Mouse (Mus musculus) liver, postnatal 0 days (tissue): ENCODE data around the gene Cd22. TPM values are rescaled to one million over a fixed set of nuclear protein-coding genes. Genes with fewer than 3 reads are reported as not detected.
"Not testable (repeated sequence)": the region's sequence is repeated elsewhere in the genome, so short reads cannot be mapped to it uniquely, and the experiment has no call there.

Experiments used
- ATAC-seq: fragments of 200-750 bp; cut with Nextera tagmentation; 2 replicates; pipeline ENCODE4 v1.8.0; 2017; ENCODE audit warnings: mild to moderate bottlenecking, moderate library complexity
- DNase-seq: peaks from one replicate; pipeline ENCODE4 v3.0.0-alpha.2; 2016
- H3K27ac ChIP-seq: fragments of 300-500 bp; sonication (generic); 2 replicates; pipeline ENCODE4 v1.5.1; 2014; ENCODE audit warnings: antibody characterized with exemption, moderate library complexity, mild to moderate bottlenecking, low read depth
- H3K27me3 ChIP-seq: fragments of 300-500 bp; sonication (generic); 2 replicates; pipeline ENCODE4 v1.6.1; 2014; ENCODE audit warnings: low read length, control low read depth, mixed read lengths; ENCODE audit not compliant: insufficient read depth
- H3K36me3 ChIP-seq: fragments of 300-500 bp; sonication (generic); replicated peaks from 2 replicates; pipeline ENCODE4 v1.6.1; 2014; ENCODE audit warnings: mild to moderate bottlenecking, control low read depth, low read length, moderate library complexity, mixed read lengths; ENCODE audit not compliant: insufficient read depth
- H3K4me1 ChIP-seq: fragments of 300-500 bp; sonication (generic); 2 replicates; pipeline ENCODE4 v1.6.1; 2014; ENCODE audit warnings: antibody characterized with exemption, mild to moderate bottlenecking, control low read depth; ENCODE audit not compliant: insufficient read depth
- H3K4me2 ChIP-seq: fragments of 300-500 bp; sonication (generic); 2 replicates; pipeline ENCODE4 v1.6.1; 2014; ENCODE audit warnings: low read depth, mild to moderate bottlenecking, low read length, moderate library complexity, mixed read lengths
- H3K4me3 ChIP-seq: fragments of 300-500 bp; sonication (generic); 2 replicates; pipeline ENCODE4 v1.5.1; 2014; ENCODE audit warnings: low read depth, low read length
- H3K9ac ChIP-seq: fragments of 300-500 bp; sonication (generic); replicated peaks from 2 replicates; pipeline ENCODE4 v1.6.1; 2014; ENCODE audit warnings: mild to moderate bottlenecking, moderate library complexity
- H3K9me3 ChIP-seq: fragments of 300-500 bp; sonication (generic); 2 replicates; pipeline ENCODE4 v1.6.1; 2016; ENCODE audit warnings: mild to moderate bottlenecking, control low read depth, low read length, mixed read lengths
- CTCF ChIP-seq: sonication (generic); IDR thresholded peaks from 2 replicates; pipeline ENCODE4 v1.5.1; 2016; ENCODE audit warnings: antibody characterized with exemption, low read depth
- EP300 ChIP-seq: IDR thresholded peaks from 2 replicates; pipeline ENCODE4 v1.6.1; 2016; ENCODE audit warnings: antibody characterized with exemption, low read depth, mild to moderate bottlenecking
- WGBS: fragments of 180-500 bp; shearing (Covaris S2); extraction: QIAGEN DNeasy Blood & Tissue Kit; methylation state at CpG from one replicate; pipeline ENCODE4 v1.1.7; 2014; ENCODE audit not compliant: insufficient replicate concordance; 5-methylcytosine and 5-hydroxymethylcytosine counted together
- polyA plus RNA-seq: library from polyadenylated mRNA; unstranded; fragments of >200 nt; fragmentation: Nextera tagmentation; extraction: Ambion mirVana; gene quantifications from 2 replicates; pipeline ENCODE4 v1.2.1, GENCODE M21; 2015

Gene Cd22
- polyA plus RNA-seq, 1 experiment from 2014 or later: 1.5 TPM

- no peak overlapping the region for H3K9ac ChIP-seq
- TF ChIP-seq CTCF (no peak), EP300 (no peak)
- DNase-seq (no peak), ATAC-seq (no peak)
- 60% methylated on average over 3 of the region's 3 CpGs for WGBS
- no peak overlapping the region for H3K4me3 ChIP-seq
- no peak overlapping the region for H3K27ac ChIP-seq
- H3K9me3 ChIP-seq: no peaks in the 10 kb centered on the region
- no peaks in the 10 kb centered on the region for H3K27me3 ChIP-seq
- H3K36me3 ChIP-seq: no peaks in the 10 kb centered on the region
- H3K4me2 ChIP-seq: no peak overlapping the region
- H3K4me1 ChIP-seq: peaks cover 3% of the 10 kb centered on the region; the same call in 1 of the 2 replicates
These were observed 50.7 kb downstream of the Cd22 start for GRCm38 (mm10) chr7:30829428-30829827.

GRCm38 (mm10) chr7:30828871-30829270, 51.3 kb downstream of the Cd22 start:
- H3K4me1 ChIP-seq, ATAC-seq, DNase-seq, H3K27me3 ChIP-seq, H3K9me3 ChIP-seq, H3K9ac ChIP-seq, H3K36me3 ChIP-seq, H3K27ac ChIP-seq, H3K4me3 ChIP-seq, H3K4me2 ChIP-seq: not testable (repeated sequence)

GRCm38 (mm10) chr7:30826660-30827059, 53.5 kb downstream of the Cd22 start:
- no peak overlapping the region for H3K27ac ChIP-seq
- no peak for TF ChIP-seq CTCF
- TF ChIP-seq EP300: no peak
- H3K4me2 ChIP-seq: no peak overlapping the region
- no peak for DNase-seq
- H3K4me3 ChIP-seq: no peak overlapping the region
- WGBS: 76% methylated on average over 10 of the region's 10 CpGs
- H3K9me3 ChIP-seq: no peaks in the 10 kb centered on the region
- no peaks in the 10 kb centered on the region for H3K36me3 ChIP-seq
- peaks cover 6% of the 10 kb centered on the region; the same call in 1 of the 2 replicates for H3K4me1 ChIP-seq
- no peak overlapping the region for H3K9ac ChIP-seq
- no peaks in the 10 kb centered on the region for H3K27me3 ChIP-seq
- ATAC-seq: no peak

GRCm38 (mm10) chr7:30824306-30824705, 55.8 kb downstream of the Cd22 start:
- Histone ChIP-seq H3K4me1 (peaks cover 20% of the 10 kb centered on the region), H3K27me3 (no peaks in the 10 kb centered on the region), H3K9ac (no peak overlapping the region), H3K27ac (no peak overlapping the region), H3K4me2 (no peak overlapping the region), H3K9me3 (no peaks in the 10 kb centered on the region), H3K4me3 (no peak overlapping the region), H3K36me3 (no peaks in the 10 kb centered on the region)
- TF ChIP-seq CTCF (no peak), EP300 (no peak)
- ATAC-seq (no peak), DNase-seq (no peak)
- 63% methylated on average over 3 of the region's 3 CpGs for WGBS

- Histone ChIP-seq H3K9ac (no peak within 1 kb of the TSS), H3K27me3 (no peaks in the 10 kb centered on the region), H3K36me3 (no peaks in the 10 kb centered on the region), H3K4me3 (no peak within 1 kb of the TSS), H3K9me3 (no peaks in the 10 kb centered on the region), H3K4me1 (peaks cover 21% of the 10 kb centered on the region), H3K4me2 (no peak within 1 kb of the TSS), H3K27ac (no peak within 1 kb of the TSS)
- TF ChIP-seq EP300 (no peak), CTCF (no peak)
- DNase-seq: no peak
- ATAC-seq: no peak
- 85% methylated on average over 18 of the region's 18 CpGs for WGBS
These were observed 56.5 kb downstream of the Cd22 start, which contains the start of gene Ffar2 for GRCm38 (mm10) chr7:30823675-30824074. Ffar2 (minus strand) TSS chr7:30823775.

- H3K4me1 ChIP-seq: peaks cover 21% of the 10 kb centered on the region
- H3K4me2 ChIP-seq: peak overlapping the region; percentile 52
- WGBS: 40% methylated on average over 5 of the region's 5 CpGs
- no peak for ATAC-seq
- no peak overlapping the region for H3K4me3 ChIP-seq
- TF ChIP-seq EP300 (no peak), CTCF (no peak)
- no peak overlapping the region for H3K9ac ChIP-seq
- H3K27ac ChIP-seq: peak overlapping the region; percentile 39; the same call in 1 of the 2 replicates
- H3K36me3 ChIP-seq: no peaks in the 10 kb centered on the region
- DNase-seq: no peak
- H3K9me3 ChIP-seq: no peaks in the 10 kb centered on the region
- no peaks in the 10 kb centered on the region for H3K27me3 ChIP-seq
These were observed 58.6 kb downstream of the Cd22 start for GRCm38 (mm10) chr7:30821532-30821931.

DNA sequence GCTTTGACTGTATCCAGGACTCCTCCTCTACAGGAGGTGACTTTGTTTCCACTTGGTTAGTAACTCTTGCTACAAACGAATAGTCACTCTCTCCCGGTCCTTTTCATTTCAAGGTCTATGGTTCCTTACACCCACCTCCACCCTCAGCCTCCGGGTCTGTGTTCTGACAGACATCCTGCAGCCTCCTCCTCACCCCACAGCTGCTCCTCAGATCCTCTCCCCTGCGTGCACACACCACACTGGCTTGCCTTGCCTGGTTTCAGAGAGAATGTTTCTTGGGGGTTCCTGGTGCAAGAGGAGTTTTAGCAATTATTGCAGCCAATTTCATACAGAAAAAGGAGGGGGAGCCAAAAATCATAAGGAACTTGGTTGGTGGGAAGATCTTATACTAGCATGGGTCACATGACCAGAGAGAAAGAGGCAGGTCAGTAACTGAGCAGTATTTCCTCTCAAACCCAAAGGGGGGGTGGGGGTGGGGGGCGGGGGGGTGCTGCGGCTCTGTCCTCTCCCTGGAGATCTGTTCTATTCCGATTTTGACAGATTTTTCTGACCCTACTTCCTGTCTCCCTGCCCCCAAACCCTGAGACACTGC, 59.2 kb downstream of the Cd22 start:
- WGBS: 24% methylated on average over 7 of the region's 7 CpGs
- no peak for DNase-seq
- H3K27ac ChIP-seq: peak overlapping the region; percentile 44

More for the DNA sequence above, 59.2 kb downstream of the Cd22 start:
- Histone ChIP-seq H3K9me3 (no peaks in the 10 kb centered on the region), H3K4me2 (peak overlapping the region; percentile 52), H3K9ac (no peak overlapping the region), H3K27me3 (no peaks in the 10 kb centered on the region), H3K4me1 (peaks cover 21% of the 10 kb centered on the region), H3K36me3 (no peaks in the 10 kb centered on the region), H3K4me3 (peak overlapping the region; percentile 22; the same call in 1 of the 2 replicates)
- TF ChIP-seq EP300: no peak
- no peak for TF ChIP-seq CTCF
- no peak for ATAC-seq
